Mouse (Mus musculus) liver, postnatal 0 days (tissue): ENCODE data around the gene Gm14435. TPM values are rescaled to one million over a fixed set of nuclear protein-coding genes. Genes with fewer than 3 reads are reported as not detected.
"Not testable (repeated sequence)": the region's sequence is repeated elsewhere in the genome, so short reads cannot be mapped to it uniquely, and the experiment has no call there.

Experiments
- ATAC-seq: fragments of 200-750 bp; cut with Nextera tagmentation; 2 replicates; pipeline ENCODE4 v1.8.0; 2017; ENCODE audit warnings: mild to moderate bottlenecking, moderate library complexity
- DNase-seq: peaks from one replicate; pipeline ENCODE4 v3.0.0-alpha.2; 2016
- H3K27ac ChIP-seq: fragments of 300-500 bp; sonication (generic); 2 replicates; pipeline ENCODE4 v1.5.1; 2014; ENCODE audit warnings: antibody characterized with exemption, moderate library complexity, mild to moderate bottlenecking, low read depth
- H3K27me3 ChIP-seq: fragments of 300-500 bp; sonication (generic); 2 replicates; pipeline ENCODE4 v1.6.1; 2014; ENCODE audit warnings: low read length, control low read depth, mixed read lengths; ENCODE audit not compliant: insufficient read depth
- H3K36me3 ChIP-seq: fragments of 300-500 bp; sonication (generic); replicated peaks from 2 replicates; pipeline ENCODE4 v1.6.1; 2014; ENCODE audit warnings: mild to moderate bottlenecking, control low read depth, low read length, moderate library complexity, mixed read lengths; ENCODE audit not compliant: insufficient read depth
- H3K4me1 ChIP-seq: fragments of 300-500 bp; sonication (generic); 2 replicates; pipeline ENCODE4 v1.6.1; 2014; ENCODE audit warnings: antibody characterized with exemption, mild to moderate bottlenecking, control low read depth; ENCODE audit not compliant: insufficient read depth
- H3K4me2 ChIP-seq: fragments of 300-500 bp; sonication (generic); 2 replicates; pipeline ENCODE4 v1.6.1; 2014; ENCODE audit warnings: low read depth, mild to moderate bottlenecking, low read length, moderate library complexity, mixed read lengths
- H3K4me3 ChIP-seq: fragments of 300-500 bp; sonication (generic); 2 replicates; pipeline ENCODE4 v1.5.1; 2014; ENCODE audit warnings: low read depth, low read length
- H3K9ac ChIP-seq: fragments of 300-500 bp; sonication (generic); replicated peaks from 2 replicates; pipeline ENCODE4 v1.6.1; 2014; ENCODE audit warnings: mild to moderate bottlenecking, moderate library complexity
- H3K9me3 ChIP-seq: fragments of 300-500 bp; sonication (generic); 2 replicates; pipeline ENCODE4 v1.6.1; 2016; ENCODE audit warnings: mild to moderate bottlenecking, control low read depth, low read length, mixed read lengths
- WGBS: fragments of 180-500 bp; shearing (Covaris S2); extraction: QIAGEN DNeasy Blood & Tissue Kit; methylation state at CpG from one replicate; pipeline ENCODE4 v1.1.7; 2014; ENCODE audit not compliant: insufficient replicate concordance; 5-methylcytosine and 5-hydroxymethylcytosine counted together
- polyA plus RNA-seq: library from polyadenylated mRNA; unstranded; fragments of >200 nt; fragmentation: Nextera tagmentation; extraction: Ambion mirVana; gene quantifications from 2 replicates; pipeline ENCODE4 v1.2.1, GENCODE M21; 2015

The Gm14435 gene
- polyA plus RNA-seq = 2.7 and 3.4 TPM in 2 replicates

DNA sequence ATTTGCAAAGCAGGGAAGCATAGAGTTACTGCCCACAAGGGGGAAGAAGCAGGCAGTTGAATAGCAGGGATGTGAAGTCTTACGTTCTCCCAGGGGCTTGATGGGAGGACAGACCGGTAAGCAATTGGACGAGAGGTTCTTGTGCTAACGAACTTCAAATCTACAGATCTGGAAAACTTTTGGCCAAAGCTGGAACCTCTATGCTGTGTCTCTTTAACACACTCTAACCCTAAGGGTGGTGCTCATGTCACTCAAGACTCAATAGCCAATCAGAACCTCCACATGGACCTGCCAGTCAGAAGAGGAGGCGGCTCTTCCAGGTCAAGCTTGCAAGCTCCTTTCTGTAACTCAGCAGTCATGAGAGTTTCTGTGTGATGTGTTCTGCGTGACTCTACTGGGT, at the start of gene Gm14435:
Gm14435 (plus strand) TSS at position 301 of the 400 bp plus-strand sequence.
- H3K4me3 ChIP-seq, H3K4me1 ChIP-seq, H3K27ac ChIP-seq, H3K9ac ChIP-seq, H3K27me3 ChIP-seq, DNase-seq, H3K9me3 ChIP-seq, H3K4me2 ChIP-seq, ATAC-seq, H3K36me3 ChIP-seq: not testable (repeated sequence)
- WGBS = no CpG with 5 or more reads among the region's 6 CpGs

Other genes with a start within 250 kb of the Gm14435 start
- 4.6 and 6.5 TPM in 2 replicates for gene 2210418O10Rik, start 197.0 kb upstream of the Gm14435 start, polyA plus RNA-seq
- not detected in 2 replicates for gene Gm11009, start 104.1 kb upstream of the Gm14435 start, polyA plus RNA-seq
- gene Gm14434, start 63.2 kb downstream of the Gm14435 start, polyA plus RNA-seq = 2.0 and 5.4 TPM in 2 replicates
- gene Zfp967, start 97.5 kb downstream of the Gm14435 start, polyA plus RNA-seq = not detected in 2 replicates
- gene Gm14308, start 212.8 kb downstream of the Gm14435 start, polyA plus RNA-seq = 0.90 and 3.6 TPM in 2 replicates
- gene Zfp973, start 246.9 kb downstream of the Gm14435 start, polyA plus RNA-seq = 2.0 and 2.2 TPM in 2 replicates